Mouse (Mus musculus) liver, adult 2 months (tissue): ENCODE measurements around the gene Slc25a24.

Source experiments
- CTCF ChIP-seq: fragments of 200-500 bp; IDR thresholded peaks from 2 replicates; pipeline ENCODE4 v1.5.1; 2011; ENCODE audit warnings: low read depth, low read length, control low read depth
- POLR2A ChIP-seq: fragments of 200-500 bp; IDR thresholded peaks from 2 replicates; pipeline ENCODE4 v1.6.1; 2011; ENCODE audit warnings: low read length, control low read depth; ENCODE audit not compliant: insufficient read depth; ENCODE audit errors: extremely low read depth

DNA sequence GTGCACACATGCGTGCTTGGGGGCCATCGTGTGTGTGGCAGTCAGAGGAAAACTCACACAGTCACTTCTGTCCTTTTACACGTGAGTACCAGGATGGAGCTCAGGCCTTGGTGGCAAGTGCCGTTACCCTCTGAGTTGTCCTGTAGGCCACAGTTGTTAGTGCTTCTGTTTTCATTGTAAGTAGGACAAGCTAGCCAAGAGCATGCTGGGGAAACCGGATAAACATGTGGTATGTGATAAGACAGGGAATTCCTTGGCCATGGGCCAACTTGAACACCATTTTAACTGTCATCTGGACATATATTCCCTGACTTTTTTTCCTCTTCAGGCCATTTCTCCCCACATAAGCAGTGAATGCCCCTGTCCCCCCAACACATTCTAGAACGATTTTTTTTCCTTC is 2.6 kb downstream of the Slc25a24 start:
- no peak for TF ChIP-seq CTCF
- no peak for TF ChIP-seq POLR2A
